Mouse (Mus musculus) thymus, adult 2 months (tissue): ENCODE measurements around the gene Dach1.

Experiments
- CTCF ChIP-seq: fragments of 200-500 bp; IDR thresholded peaks from 2 replicates; pipeline ENCODE4 v1.5.1; 2012; ENCODE audit warnings: mild to moderate bottlenecking, control low read depth, low read length, moderate library complexity, borderline replicate concordance; ENCODE audit not compliant: control insufficient read depth, poor library complexity, insufficient read depth; ENCODE audit errors: extremely low read depth
- POLR2A ChIP-seq: fragments of 200-500 bp; IDR thresholded peaks from 2 replicates; pipeline ENCODE4 v1.6.1; 2012; ENCODE audit warnings: mild to moderate bottlenecking, low read length, control low read depth, moderate library complexity; ENCODE audit not compliant: control insufficient read depth, poor library complexity, insufficient read depth; ENCODE audit errors: extremely low read depth

DNA sequence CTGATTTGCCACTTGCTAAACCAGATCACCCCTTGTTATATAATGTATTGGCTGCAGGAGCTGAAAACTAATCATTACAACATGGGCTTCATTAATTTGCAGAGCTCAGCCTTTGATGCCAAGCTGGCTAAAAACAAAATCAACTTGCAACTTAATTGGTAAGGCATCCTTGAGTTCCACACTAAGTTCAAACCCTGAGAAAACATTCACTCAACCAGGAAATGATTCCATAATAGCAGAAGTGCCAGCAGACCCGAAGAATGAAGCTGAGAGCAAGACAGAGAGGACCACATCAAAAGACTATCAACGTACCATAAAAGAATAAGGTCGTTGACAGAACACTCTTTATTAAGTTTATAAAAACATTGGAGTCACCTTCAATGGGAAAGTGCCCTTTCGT, 35.0 kb downstream of the Dach1 start:
- TF ChIP-seq CTCF (no peak), POLR2A (no peak)
